ENCODE assay signal across 8 mouse cellular contexts in genomic region chr6:134565606-134566247, GRCm38 (mm10). TPM values are rescaled to one million over a fixed set of nuclear protein-coding genes. Genes with fewer than 3 reads are reported as not detected.
DNase-seq lines count a peak whose midpoint lies in the region; ATAC-seq and TF ChIP-seq lines count a peak whose summit lies in the region.

No protein-coding gene starts in this region.

- peak overlapping the region; percentile 91 for H3K4me3 ChIP-seq in embryonic facial prominence, embryonic 14.5 days (ENCODE audit: low read depth, low read length)
- H3K4me3 ChIP-seq in hindbrain, embryonic 10.5 days = peak overlapping the region; percentile 93
- H3K4me3 ChIP-seq in limb, embryonic 12.5 days (replicated peaks) = peak overlapping the region; percentile 95
- H3K4me3 ChIP-seq in midbrain, postnatal 0 days (ENCODE audit: low read depth, low read length) = peak overlapping the region; percentile 94

- no peak for ATAC-seq in embryonic facial prominence, embryonic 14.5 days (ENCODE audit: low read depth)
- no peak for ATAC-seq in limb, embryonic 12.5 days (ENCODE audit: insufficient number of reproducible peaks, insufficient read depth, low FRiP score, low TSS enrichment, low read depth)
- no peak for ATAC-seq in midbrain, postnatal 0 days (ENCODE audit: low FRiP score)

- WGBS in embryonic facial prominence, embryonic 14.5 days = 3% methylated on average over 19 of the region's 19 CpGs
- WGBS in hindbrain, embryonic 10.5 days = 3% methylated on average over 19 of the region's 19 CpGs
- WGBS in limb, embryonic 12.5 days = 2% methylated on average over 19 of the region's 19 CpGs
- 2% methylated on average over 19 of the region's 19 CpGs for WGBS in midbrain, postnatal 0 days

- H3K4me1 ChIP-seq in embryonic facial prominence, embryonic 14.5 days (ENCODE audit: control insufficient read depth, insufficient read depth, low read length) = peaks cover 13% of the 10 kb centered on the region
- peaks cover 35% of the 10 kb centered on the region for H3K4me1 ChIP-seq in hindbrain, embryonic 10.5 days (replicated peaks)
- H3K4me1 ChIP-seq in limb, embryonic 12.5 days (replicated peaks) = peaks cover 15% of the 10 kb centered on the region
- H3K4me1 ChIP-seq in midbrain, postnatal 0 days (ENCODE audit: insufficient read depth, low read length) = 0 out of 2 replicates have a peak, but pooled peaks cover 7% of the 10 kb centered on the region

- peak; percentile 10 for DNase-seq in left cerebral cortex, postnatal 4 days
- DNase-seq in left cerebral cortex, postnatal 14 days (ENCODE audit: low spot score in 2 of 2) = no peak
- DNase-seq in T-cell, adult 2 months (ENCODE audit: low spot score) = peak; percentile 6
- DNase-seq in embryonic facial prominence, embryonic 14.5 days (ENCODE audit: low spot score) = peak; percentile 27
- peak; percentile 38 for DNase-seq in hindbrain, embryonic 10.5 days (ENCODE audit: low spot score)
- peak; percentile 19 for DNase-seq in midbrain, postnatal 0 days (ENCODE audit: low spot score)
- no peak for DNase-seq in gastrocnemius, postnatal 4 days (ENCODE audit: low spot score in 2 of 2)

- no peaks in the 10 kb centered on the region for H3K36me3 ChIP-seq in embryonic facial prominence, embryonic 14.5 days (ENCODE audit: control insufficient read depth, insufficient read depth, low read length)
- H3K36me3 ChIP-seq in hindbrain, embryonic 10.5 days = no peaks in the 10 kb centered on the region
- H3K36me3 ChIP-seq in limb, embryonic 12.5 days = peaks cover 3% of the 10 kb centered on the region; the same call in 1 of the 2 replicates
- no peaks in the 10 kb centered on the region for H3K36me3 ChIP-seq in midbrain, postnatal 0 days (ENCODE audit: insufficient read depth, low read length)

- H3K4me2 ChIP-seq in embryonic facial prominence, embryonic 14.5 days (ENCODE audit: low read depth, low read length) = peak overlapping the region; percentile 64
- peak overlapping the region; percentile 73 for H3K4me2 ChIP-seq in limb, embryonic 12.5 days
- peak overlapping the region; percentile 91 for H3K4me2 ChIP-seq in midbrain, postnatal 0 days (ENCODE audit: low read depth, low read length, poor library complexity, severe bottlenecking)

- no peak for TF ChIP-seq CTCF in midbrain, postnatal 0 days (IDR thresholded peaks at IDR 0.05)

- intact Hi-C loops in left cerebral cortex, postnatal 4 days (cut with DNase I) = loop anchor here (10.0 kb wide), 1 partner anchor 91 kb away; no protein-coding TSS in a partner anchor
- intact Hi-C loops in left cerebral cortex, postnatal 14 days (cut with DNase I) = loop anchor here (5.0 to 10.0 kb wide), 4 partner anchors 42 to 111 kb away; no protein-coding TSS in a partner anchor

- no peaks in the 10 kb centered on the region for H3K9me3 ChIP-seq in embryonic facial prominence, embryonic 14.5 days (ENCODE audit: control insufficient read depth, low read length)
- H3K9me3 ChIP-seq in hindbrain, embryonic 10.5 days = no peaks in the 10 kb centered on the region
- H3K9me3 ChIP-seq in limb, embryonic 12.5 days = no peaks in the 10 kb centered on the region
- no peaks in the 10 kb centered on the region for H3K9me3 ChIP-seq in midbrain, postnatal 0 days (ENCODE audit: low read length)

- peak overlapping the region; percentile 98 for H3K27ac ChIP-seq in embryonic facial prominence, embryonic 14.5 days (replicated peaks; ENCODE audit: low read depth, low read length)
- peak overlapping the region; percentile 100 for H3K27ac ChIP-seq in hindbrain, embryonic 10.5 days
- H3K27ac ChIP-seq in limb, embryonic 12.5 days = peak overlapping the region; percentile 100
- peak overlapping the region; percentile 100; the same call in 1 of the 2 replicates for H3K27ac ChIP-seq in midbrain, postnatal 0 days (ENCODE audit: low read depth, low read length)

- peak overlapping the region; percentile 99 for H3K9ac ChIP-seq in embryonic facial prominence, embryonic 14.5 days (ENCODE audit: low read depth, low read length)
- peak overlapping the region; percentile 98 for H3K9ac ChIP-seq in limb, embryonic 12.5 days (replicated peaks)
- H3K9ac ChIP-seq in midbrain, postnatal 0 days (replicated peaks; ENCODE audit: low read length, poor library complexity, severe bottlenecking) = peak overlapping the region; percentile 94

- H3K27me3 ChIP-seq in embryonic facial prominence, embryonic 14.5 days (replicated peaks; ENCODE audit: control insufficient read depth, insufficient read depth, low read length) = no peaks in the 10 kb centered on the region
- H3K27me3 ChIP-seq in hindbrain, embryonic 10.5 days (ENCODE audit: insufficient read depth, poor library complexity, severe bottlenecking) = 0 out of 2 replicates have a peak, but pooled peaks cover 9% of the 10 kb centered on the region
- no peaks in the 10 kb centered on the region for H3K27me3 ChIP-seq in limb, embryonic 12.5 days
- H3K27me3 ChIP-seq in midbrain, postnatal 0 days (ENCODE audit: insufficient read depth, low read length) = no peaks in the 10 kb centered on the region

RNA-seq across cellular contexts. Expression of gene Lrp6, which starts 1.0 kb away (rescaled TPM):
- total RNA-seq in left cerebral cortex, postnatal 4 days (2021) = 10 to 100 TPM; 50.1 to 51.5 TPM
- 10 to 100 TPM; 41.5 to 46.1 TPM for total RNA-seq in left cerebral cortex, postnatal 14 days (2021)
- 38.7 and 39.8 TPM in 2 replicates for polyA plus RNA-seq in embryonic facial prominence, embryonic 14.5 days (2014; fragmentation: Nextera tagmentation; extraction: Ambion mirVana)
- polyA plus RNA-seq in hindbrain, embryonic 10.5 days (2016; fragmentation: Nextera tagmentation; extraction: Ambion mirVana) = 24.7 and 25.3 TPM in 2 replicates
- 40.8 and 41.7 TPM in 2 replicates for polyA plus RNA-seq in limb, embryonic 12.5 days (2016; fragmentation: Nextera tagmentation; extraction: Ambion mirVana)
- 26.3 and 35.5 TPM in 2 replicates for total RNA-seq in midbrain, postnatal 0 days (2014; rRNA removed)
- polyA plus RNA-seq in midbrain, postnatal 0 days (2015; fragmentation: Nextera tagmentation; extraction: Ambion mirVana) = 11.1 and 14.7 TPM in 2 replicates
- 10 to 100 TPM; 68.0 to 68.1 TPM for total RNA-seq in gastrocnemius, postnatal 4 days (2021)

Comparison
In these comparisons a context has a peak if more than half of its experiments do, and no peak if none do; other contexts are left out.
1. DNase-seq: peak in left cerebral cortex, postnatal 4 days (single experiment), T-cell, adult 2 months (single experiment), embryonic facial prominence, embryonic 14.5 days (single experiment), hindbrain, embryonic 10.5 days (single experiment) and midbrain, postnatal 0 days (single experiment); none in left cerebral cortex, postnatal 14 days (0 of 2) and gastrocnemius, postnatal 4 days (0 of 2).
2. Peak in every context shown above with its lines, with median percentiles within 50 percentile points of each other: H3K27ac ChIP-seq, H3K4me2 ChIP-seq, H3K4me3 ChIP-seq and H3K9ac ChIP-seq.